Mouse (Mus musculus): ENCODE data around the gene Hoxd10. TPM values are rescaled to one million over a fixed set of nuclear protein-coding genes. Genes with fewer than 3 reads are reported as not detected.

Hoxd10 gene
- total and polyA plus RNA-seq, 3 experiments, result not detected

- no peak for DNase-seq (ENCODE audit: extremely low read depth)
- Histone ChIP-seq H3K27ac (ENCODE audit: insufficient read depth, low read depth) (no peak overlapping the region), H3K27me3 (replicated peaks) (no peaks in the 10 kb centered on the region), H3K9me3 (replicated peaks; ENCODE audit: low read length) (peaks cover 6% of the 10 kb centered on the region), H3K4me3 (replicated peaks in 1 of 3; ENCODE audit: low read depth in 2 of 3, low read length in 2 of 3, poor library complexity in 1 of 3) (no peak overlapping the region), H3K79me2 (replicated peaks; ENCODE audit: control insufficient read depth, extremely low read depth, insufficient read depth, poor library complexity, severe bottlenecking) (peaks cover 67% of the 10 kb centered on the region), H3K9ac (ENCODE audit: insufficient read depth, low read depth) (no peak overlapping the region), H3K4me2 (ENCODE audit: insufficient read depth, low read depth, poor library complexity, severe bottlenecking) (no peak overlapping the region), H3K4me1 (ENCODE audit: control insufficient read depth in 1 of 2, insufficient read depth in 2 of 2) (peaks cover 4 to 55% of the 10 kb centered on the region in 2 experiments; a peak in 2 of 4 replicates), H3K36me3 (replicated peaks in 1 of 2; ENCODE audit: control insufficient read depth in 1 of 2, insufficient read depth in 1 of 2, low read length in 1 of 2) (peaks cover 28 to 32% of the 10 kb centered on the region in 2 experiments)
- no peak for TF ChIP-seq ETS1 (conservative IDR thresholded peaks at IDR 0.05; ENCODE audit: low read depth, low read length)
- peak; percentile 39 for TF ChIP-seq USF1 (IDR thresholded peaks at IDR 0.05; ENCODE audit: low read depth, low read length)
- in situ Hi-C loops (cut with MboI; ENCODE audit: low pct_ligation_motif_present, low pct_unique_long_range_greater_than_20kb, low sequenced_read_pairs), result loop anchor here (10.0 kb wide), 1 partner anchor 328 kb away; no protein-coding TSS in a partner anchor
- dilution Hi-C loops (cut with MboI; ENCODE audit: extremely low pct_ligation_motif_present, extremely low pct_unique_long_range_greater_than_20kb, low sequenced_read_pairs), result no loop called here
Observed at GRCm38 (mm10) chr2:74726973-74727639, 35.4 kb downstream of the Hoxd10 start.

- H3K4me1 ChIP-seq (ENCODE audit: control insufficient read depth in 1 of 2, insufficient read depth in 2 of 2), result peaks cover 4 to 52% of the 10 kb centered on the region in 2 experiments; a peak in 2 of 4 replicates
- no peak overlapping the region for H3K4me2 ChIP-seq (ENCODE audit: insufficient read depth, low read depth, poor library complexity, severe bottlenecking)
- in situ Hi-C loops (cut with MboI; ENCODE audit: low pct_ligation_motif_present, low pct_unique_long_range_greater_than_20kb, low sequenced_read_pairs) (loop anchor here (10.0 kb wide), 1 partner anchor 327 kb away; no protein-coding TSS in a partner anchor), dilution Hi-C loops (cut with MboI; ENCODE audit: extremely low pct_ligation_motif_present, extremely low pct_unique_long_range_greater_than_20kb, low sequenced_read_pairs) (no loop called here)
- H3K27me3 ChIP-seq (replicated peaks), result no peaks in the 10 kb centered on the region
- no peak for DNase-seq (ENCODE audit: extremely low read depth)
- peaks cover 6% of the 10 kb centered on the region for H3K9me3 ChIP-seq (replicated peaks; ENCODE audit: low read length)
- no peak overlapping the region for H3K9ac ChIP-seq (ENCODE audit: insufficient read depth, low read depth)
- H3K27ac ChIP-seq (ENCODE audit: insufficient read depth, low read depth), result no peak overlapping the region
- peaks cover 28 to 32% of the 10 kb centered on the region in 2 experiments for H3K36me3 ChIP-seq (replicated peaks in 1 of 2; ENCODE audit: control insufficient read depth in 1 of 2, insufficient read depth in 1 of 2, low read length in 1 of 2)
- peaks cover 67% of the 10 kb centered on the region for H3K79me2 ChIP-seq (replicated peaks; ENCODE audit: control insufficient read depth, extremely low read depth, insufficient read depth, poor library complexity, severe bottlenecking)
- H3K4me3 ChIP-seq (replicated peaks in 1 of 3; ENCODE audit: low read depth in 2 of 3, low read length in 2 of 3, poor library complexity in 1 of 3), result no peak overlapping the region
- TF ChIP-seq NELFE (IDR thresholded peaks at IDR 0.05; ENCODE audit: low read depth, low read length) (no peak), PAX5 (IDR thresholded peaks at IDR 0.05; ENCODE audit: low read length) (no peak), EP300 (IDR thresholded peaks at IDR 0.05; ENCODE audit: low read length) (no peak), POLR2AphosphoS2 (IDR thresholded peaks at IDR 0.05; ENCODE audit: low read depth, low read length) (no peak), GABPA (IDR thresholded peaks at IDR 0.05; ENCODE audit: insufficient replicate concordance, low read depth, low read length) (no peak), TBP (conservative IDR thresholded peaks at IDR 0.05; ENCODE audit: low read depth, low read length) (no peak), UBTF (IDR thresholded peaks at IDR 0.05; ENCODE audit: low read depth, low read length) (no peak), SIN3A (IDR thresholded peaks at IDR 0.05; ENCODE audit: low read length) (no peak), USF2 (conservative IDR thresholded peaks at IDR 0.05; ENCODE audit: low read depth, low read length) (no peak)
Observed at GRCm38 (mm10) chr2:74727640-74728302, 36.0 kb downstream of the Hoxd10 start.

GRCm38 (mm10) chr2:74728303-74728680 lies 36.6 kb downstream of the Hoxd10 start:
- in situ Hi-C loops (cut with MboI; ENCODE audit: low pct_ligation_motif_present, low pct_unique_long_range_greater_than_20kb, low sequenced_read_pairs), result loop anchor here (10.0 kb wide), 1 partner anchor 327 kb away; no protein-coding TSS in a partner anchor
- H3K4me2 ChIP-seq (ENCODE audit: insufficient read depth, low read depth, poor library complexity, severe bottlenecking), result no peak overlapping the region
- H3K36me3 ChIP-seq (replicated peaks in 1 of 2; ENCODE audit: control insufficient read depth in 1 of 2, insufficient read depth in 1 of 2, low read length in 1 of 2), result peaks cover 28 to 32% of the 10 kb centered on the region in 2 experiments
- peaks cover 6% of the 10 kb centered on the region for H3K9me3 ChIP-seq (replicated peaks; ENCODE audit: low read length)
- H3K4me1 ChIP-seq (ENCODE audit: control insufficient read depth in 1 of 2, insufficient read depth in 2 of 2), result peaks cover 4 to 51% of the 10 kb centered on the region in 2 experiments; a peak in 2 of 4 replicates
- no peak for TF ChIP-seq USF2 (conservative IDR thresholded peaks at IDR 0.05; ENCODE audit: low read depth, low read length)
- TF ChIP-seq USF1 (IDR thresholded peaks at IDR 0.05; ENCODE audit: low read depth, low read length), result no peak
- TF ChIP-seq ZC3H11A (IDR thresholded peaks at IDR 0.05; ENCODE audit: low read depth, low read length), result no peak
- TF ChIP-seq TCF12 (IDR thresholded peaks at IDR 0.05; ENCODE audit: low read depth, low read length), result no peak
- no peak for TF ChIP-seq PAX5 (IDR thresholded peaks at IDR 0.05; ENCODE audit: low read length)
- TF ChIP-seq CHD1 (IDR thresholded peaks at IDR 0.05; ENCODE audit: low read depth, low read length), result no peak
- no peak for TF ChIP-seq ZNF384 (IDR thresholded peaks at IDR 0.05; ENCODE audit: low read depth, low read length)
- TF ChIP-seq CTCF (conservative IDR thresholded peaks at IDR 0.05 in 1 of 2, IDR thresholded peaks at IDR 0.05 in 1 of 2; ENCODE audit: low read depth in 2 of 2, low read length in 2 of 2), result no peak
- TF ChIP-seq CHD2 (IDR thresholded peaks at IDR 0.05; ENCODE audit: low read length), result no peak
- TF ChIP-seq BHLHE40 (IDR thresholded peaks at IDR 0.05; ENCODE audit: low read depth, low read length), result no peak
- H3K27me3 ChIP-seq (replicated peaks), result no peaks in the 10 kb centered on the region
- DNase-seq (ENCODE audit: extremely low read depth), result no peak
- no peak overlapping the region for H3K9ac ChIP-seq (ENCODE audit: insufficient read depth, low read depth)
- dilution Hi-C loops (cut with MboI; ENCODE audit: extremely low pct_ligation_motif_present, extremely low pct_unique_long_range_greater_than_20kb, low sequenced_read_pairs), result no loop called here
- H3K4me3 ChIP-seq (replicated peaks in 1 of 3; ENCODE audit: low read depth in 2 of 3, low read length in 2 of 3, poor library complexity in 1 of 3), result no peak overlapping the region
- H3K79me2 ChIP-seq (replicated peaks; ENCODE audit: control insufficient read depth, extremely low read depth, insufficient read depth, poor library complexity, severe bottlenecking), result peaks cover 65% of the 10 kb centered on the region
- no peak overlapping the region for H3K27ac ChIP-seq (ENCODE audit: insufficient read depth, low read depth)
